Mouse (Mus musculus): ENCODE results near the gene Rps19. TPM values are rescaled to one million over a fixed set of nuclear protein-coding genes. Genes with fewer than 3 reads are reported as not detected.
A peak's percentile ranks its signal among the peaks of the same experiment; 100 is the strongest.
"Not testable (repeated sequence)": the region's sequence is repeated elsewhere in the genome, so short reads cannot be mapped to it uniquely, and the experiment has no call there.

Rps19 gene
- polyA plus RNA-seq (2012; rRNA removed), result 254 and 421 TPM in 2 replicates

GRCm38 (mm10) chr7:24883896-24884692 is at the start of gene Rps19:
Gene Rps19, plus strand, starts transcription at chr7:24884371.
- H3K4me1 ChIP-seq (ENCODE audit: control insufficient read depth, insufficient read depth, insufficient read length, low read length), result peaks cover 2% of the 10 kb centered on the region; the same call in 1 of the 2 replicates
- peak within 1 kb of the TSS; percentile 93 for H3K27ac ChIP-seq (ENCODE audit: insufficient read depth, low read depth, low read length)
- TF ChIP-seq POLR2A (IDR thresholded peaks at IDR 0.05; ENCODE audit: low read depth, low read length) (peak; percentile 91), CTCF (IDR thresholded peaks at IDR 0.05; ENCODE audit: extremely low read depth, insufficient read length, insufficient replicate concordance, low read depth, low read length) (peak; percentile 72)
- under 1% methylated on average over 57 of the region's 57 CpGs for WGBS
- peak within 1 kb of the TSS; percentile 83 for H3K4me3 ChIP-seq (ENCODE audit: low read depth, low read length)
- no peaks in the 10 kb centered on the region for H3K27me3 ChIP-seq (ENCODE audit: control insufficient read depth, insufficient read depth, low read length)
- H3K36me3 ChIP-seq (ENCODE audit: control insufficient read depth, insufficient read depth, low read length), result peaks cover 33% of the 10 kb centered on the region

- H3K4me3 ChIP-seq (ENCODE audit: low read depth, low read length); H3K27me3 ChIP-seq (ENCODE audit: control insufficient read depth, insufficient read depth, low read length); H3K4me1 ChIP-seq (ENCODE audit: control insufficient read depth, insufficient read depth, insufficient read length, low read length); H3K36me3 ChIP-seq (ENCODE audit: control insufficient read depth, insufficient read depth, low read length): not testable (repeated sequence)
- WGBS, result 52% methylated on average over 13 of the region's 13 CpGs
- H3K27ac ChIP-seq (ENCODE audit: insufficient read depth, low read depth, low read length), result peak overlapping the region; percentile 74
Observed at GRCm38 (mm10) chr7:24838732-24839409, 45.3 kb upstream of the Rps19 start.

GRCm38 (mm10) chr7:24839410-24839808 is 44.8 kb upstream of the Rps19 start:
- WGBS, result 67% methylated on average over 8 of the region's 8 CpGs
- H3K27me3 ChIP-seq (ENCODE audit: control insufficient read depth, insufficient read depth, low read length), result no peaks in the 10 kb centered on the region

GRCm38 (mm10) chr7:24840331-24840730 is 43.8 kb upstream of the Rps19 start:
- H3K4me1 ChIP-seq (ENCODE audit: control insufficient read depth, insufficient read depth, insufficient read length, low read length), result no peaks in the 10 kb centered on the region

More at GRCm38 (mm10) chr7:24839410-24839808, 44.8 kb upstream of the Rps19 start:
- TF ChIP-seq CTCF (IDR thresholded peaks at IDR 0.05; ENCODE audit: extremely low read depth, insufficient read length, insufficient replicate concordance, low read depth, low read length), result no peak
- TF ChIP-seq POLR2A (IDR thresholded peaks at IDR 0.05; ENCODE audit: low read depth, low read length), result no peak
- Histone ChIP-seq H3K36me3 (ENCODE audit: control insufficient read depth, insufficient read depth, low read length) (no peaks in the 10 kb centered on the region), H3K27ac (ENCODE audit: insufficient read depth, low read depth, low read length) (peak overlapping the region; percentile 74; the same call in 1 of the 2 replicates), H3K4me1 (ENCODE audit: control insufficient read depth, insufficient read depth, insufficient read length, low read length) (no peaks in the 10 kb centered on the region), H3K4me3 (ENCODE audit: low read depth, low read length) (no peak overlapping the region)

GRCm38 (mm10) chr7:24841009-24841408 is 43.2 kb upstream of the Rps19 start:
- no peak for TF ChIP-seq CTCF (IDR thresholded peaks at IDR 0.05; ENCODE audit: extremely low read depth, insufficient read length, insufficient replicate concordance, low read depth, low read length)
- TF ChIP-seq POLR2A (IDR thresholded peaks at IDR 0.05; ENCODE audit: low read depth, low read length), result no peak
- Histone ChIP-seq H3K4me3 (ENCODE audit: low read depth, low read length) (no peak overlapping the region), H3K36me3 (ENCODE audit: control insufficient read depth, insufficient read depth, low read length) (no peaks in the 10 kb centered on the region), H3K4me1 (ENCODE audit: control insufficient read depth, insufficient read depth, insufficient read length, low read length) (no peaks in the 10 kb centered on the region), H3K27ac (ENCODE audit: insufficient read depth, low read depth, low read length) (no peak overlapping the region), H3K27me3 (ENCODE audit: control insufficient read depth, insufficient read depth, low read length) (no peaks in the 10 kb centered on the region)
- 58% methylated on average over 4 of the region's 4 CpGs for WGBS

More at GRCm38 (mm10) chr7:24840331-24840730, 43.8 kb upstream of the Rps19 start:
- Histone ChIP-seq H3K4me3 (ENCODE audit: low read depth, low read length) (no peak overlapping the region), H3K27ac (ENCODE audit: insufficient read depth, low read depth, low read length) (no peak overlapping the region), H3K36me3 (ENCODE audit: control insufficient read depth, insufficient read depth, low read length) (no peaks in the 10 kb centered on the region), H3K27me3 (ENCODE audit: control insufficient read depth, insufficient read depth, low read length) (no peaks in the 10 kb centered on the region)
- TF ChIP-seq POLR2A (IDR thresholded peaks at IDR 0.05; ENCODE audit: low read depth, low read length), result no peak
- no peak for TF ChIP-seq CTCF (IDR thresholded peaks at IDR 0.05; ENCODE audit: extremely low read depth, insufficient read length, insufficient replicate concordance, low read depth, low read length)
- WGBS, result 61% methylated on average over 3 of the region's 3 CpGs

GRCm38 (mm10) chr7:24844144-24844543 is 40.0 kb upstream of the Rps19 start:
- Histone ChIP-seq H3K36me3 (ENCODE audit: control insufficient read depth, insufficient read depth, low read length) (no peaks in the 10 kb centered on the region), H3K4me3 (ENCODE audit: low read depth, low read length) (no peak overlapping the region), H3K27me3 (ENCODE audit: control insufficient read depth, insufficient read depth, low read length) (no peaks in the 10 kb centered on the region), H3K4me1 (ENCODE audit: control insufficient read depth, insufficient read depth, insufficient read length, low read length) (no peaks in the 10 kb centered on the region), H3K27ac (ENCODE audit: insufficient read depth, low read depth, low read length) (no peak overlapping the region)
- no peak for TF ChIP-seq CTCF (IDR thresholded peaks at IDR 0.05; ENCODE audit: extremely low read depth, insufficient read length, insufficient replicate concordance, low read depth, low read length)
- no peak for TF ChIP-seq POLR2A (IDR thresholded peaks at IDR 0.05; ENCODE audit: low read depth, low read length)
- WGBS, result 33% methylated on average over 5 of the region's 5 CpGs

GRCm38 (mm10) chr7:24845181-24845580 is 39.0 kb upstream of the Rps19 start:
- 82% methylated on average over 9 of the region's 9 CpGs for WGBS
- no peaks in the 10 kb centered on the region for H3K27me3 ChIP-seq (ENCODE audit: control insufficient read depth, insufficient read depth, low read length)
- no peaks in the 10 kb centered on the region for H3K4me1 ChIP-seq (ENCODE audit: control insufficient read depth, insufficient read depth, insufficient read length, low read length)
- H3K4me3 ChIP-seq (ENCODE audit: low read depth, low read length), result no peak overlapping the region
- no peak overlapping the region for H3K27ac ChIP-seq (ENCODE audit: insufficient read depth, low read depth, low read length)
- H3K36me3 ChIP-seq (ENCODE audit: control insufficient read depth, insufficient read depth, low read length), result no peaks in the 10 kb centered on the region
- TF ChIP-seq CTCF (IDR thresholded peaks at IDR 0.05; ENCODE audit: extremely low read depth, insufficient read length, insufficient replicate concordance, low read depth, low read length), result no peak
- TF ChIP-seq POLR2A (IDR thresholded peaks at IDR 0.05; ENCODE audit: low read depth, low read length), result no peak
